In genomic region chr10:68252650-68253049, GRCm38 (mm10) we compare ENCODE assay signal across 10 mouse cellular contexts.
"Had no signal": no experiment of that assay in that cellular context is flagged by ENCODE, and none has a peak within 500 bp of the region (broad histone marks: within the 10 kb centered on the region; RNA-seq: fewer than 3 reads in every experiment).

No protein-coding gene starts in this region.

- ATAC-seq: intestine, postnatal 0 days; lung, postnatal 0 days; midbrain, embryonic 15.5 days had no signal

- DNase-seq: kidney, adult 9 months; kidney, postnatal 10 days; kidney, postnatal 4 days; lung, adult 2 months; lung, postnatal 36 days; right cerebral cortex, postnatal 14 days; thymus, postnatal 14 days had no signal
